Mouse (Mus musculus): ENCODE measurements around the gene Slc47a1.

DNA sequence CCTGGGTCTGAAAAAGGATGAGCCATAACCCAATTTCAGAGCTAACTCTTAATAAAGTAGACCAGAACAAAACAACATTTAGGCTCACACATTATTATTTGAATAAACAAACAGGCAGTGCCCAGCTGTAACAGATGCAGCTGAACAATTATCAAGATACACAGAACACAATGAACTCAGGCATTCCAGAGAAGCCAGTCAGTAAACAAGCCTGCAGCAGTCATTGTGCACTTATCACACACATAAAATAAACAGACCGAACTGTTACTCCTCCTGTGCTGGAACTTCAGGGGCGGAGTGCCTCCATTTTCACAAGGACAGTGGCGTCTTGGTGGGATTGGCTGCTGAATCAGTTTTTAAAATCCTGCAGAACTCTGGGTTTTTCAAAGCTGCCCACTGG is 83.7 kb downstream of the Slc47a1 start:
- TF ChIP-seq CTCF (IDR thresholded peaks at IDR 0.05; ENCODE audit: low read depth, low read length) (no peak), POLR2A (IDR thresholded peaks at IDR 0.05; ENCODE audit: insufficient read depth, low read length) (no peak)
